Mouse (Mus musculus) bone marrow macrophage, adult 2 months (primary cell): ENCODE data around the gene Bach2.

Source experiments
- CTCF ChIP-seq: IDR thresholded peaks from 2 replicates; pipeline ENCODE4 v1.5.1; 2012; ENCODE audit warnings: low read depth, mild to moderate bottlenecking, low read length, moderate library complexity
- POLR2A ChIP-seq: IDR thresholded peaks from 2 replicates; pipeline ENCODE4 v1.6.1; 2012; ENCODE audit warnings: mild to moderate bottlenecking, low read depth, low read length, borderline replicate concordance

DNA sequence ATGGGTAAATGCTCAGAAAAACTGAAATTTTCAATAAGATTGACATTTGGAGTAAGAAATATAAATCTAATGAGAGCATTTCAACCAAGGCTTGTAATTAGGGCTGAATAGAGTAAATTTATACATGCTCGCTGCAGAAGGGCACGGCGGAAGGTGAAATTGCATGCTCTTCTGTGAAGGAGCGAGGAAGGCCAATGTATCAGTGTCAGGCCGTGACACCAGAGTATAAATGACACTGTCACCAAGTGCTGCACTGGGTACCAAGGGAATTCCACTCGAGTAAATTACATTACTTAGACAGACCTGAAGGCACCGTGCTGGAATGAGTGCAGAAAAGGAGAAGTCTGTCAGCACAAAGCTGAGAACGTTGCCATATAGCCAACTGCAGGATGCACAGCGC is 190.1 kb downstream of the Bach2 start:
- TF ChIP-seq CTCF (no peak), POLR2A (no peak)
